Mouse (Mus musculus) CD4-positive, CD25-positive, alpha-beta regulatory T cell, adult 4 months (primary cell): ENCODE results near the gene Hsd17b6. TPM values are rescaled to one million over a fixed set of nuclear protein-coding genes. Genes with fewer than 3 reads are reported as not detected.
A peak's percentile ranks its signal among the peaks of the same experiment; 100 is the strongest.

Experiments
- ATAC-seq: one replicate; pipeline ENCODE4 v1.8.0; 2017
- polyA plus RNA-seq, 2 experiments: library from polyadenylated mRNA; unstranded; fragments of 100-300 nt; shearing (Covaris generic); gene quantifications; one replicate each; pipeline ENCODE4 v1.2.1; 2017

Hsd17b6 gene
- polyA plus RNA-seq, 2 experiments from 2014 or later, result not detected

DNA sequence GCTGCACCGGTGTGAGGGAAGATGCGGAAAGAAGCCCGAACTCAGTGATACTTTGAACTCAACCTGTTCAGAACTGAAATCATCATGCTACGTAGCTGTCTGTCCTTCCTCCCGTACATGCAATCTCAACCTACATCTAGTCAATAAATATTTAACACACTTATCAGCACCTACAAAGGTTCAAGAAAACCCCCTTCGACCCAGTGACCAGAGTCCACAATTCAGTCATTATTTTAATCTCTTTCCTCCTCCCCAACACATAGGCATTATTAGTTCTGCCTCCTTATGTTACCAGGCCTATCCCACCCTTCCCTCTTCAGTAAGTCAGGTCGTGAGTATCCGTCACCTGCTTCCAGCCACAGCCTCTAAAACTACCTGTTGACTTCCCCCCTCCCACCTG is 1.9 kb downstream of the Hsd17b6 start:
- ATAC-seq, result no peak

DNA sequence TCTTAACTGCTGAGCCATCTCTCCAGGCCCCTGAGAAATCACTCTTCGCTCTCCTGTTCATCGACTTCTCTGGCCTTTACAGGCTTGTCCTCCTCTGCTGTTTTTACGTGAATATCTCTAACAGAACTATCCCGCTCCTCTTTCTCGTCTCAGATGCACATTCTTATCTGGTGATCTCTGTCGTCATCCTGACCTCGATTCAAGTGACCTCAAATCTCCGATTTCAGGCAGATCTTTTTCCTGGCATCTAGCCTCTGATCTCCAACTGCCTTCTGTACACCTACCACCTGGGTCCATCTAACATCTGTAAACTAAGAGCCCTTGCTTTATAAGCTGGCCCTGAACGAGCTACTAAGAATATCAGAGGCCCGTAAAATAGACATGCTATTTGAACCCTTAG is 2.5 kb downstream of the Hsd17b6 start:
- ATAC-seq, result no peak

DNA sequence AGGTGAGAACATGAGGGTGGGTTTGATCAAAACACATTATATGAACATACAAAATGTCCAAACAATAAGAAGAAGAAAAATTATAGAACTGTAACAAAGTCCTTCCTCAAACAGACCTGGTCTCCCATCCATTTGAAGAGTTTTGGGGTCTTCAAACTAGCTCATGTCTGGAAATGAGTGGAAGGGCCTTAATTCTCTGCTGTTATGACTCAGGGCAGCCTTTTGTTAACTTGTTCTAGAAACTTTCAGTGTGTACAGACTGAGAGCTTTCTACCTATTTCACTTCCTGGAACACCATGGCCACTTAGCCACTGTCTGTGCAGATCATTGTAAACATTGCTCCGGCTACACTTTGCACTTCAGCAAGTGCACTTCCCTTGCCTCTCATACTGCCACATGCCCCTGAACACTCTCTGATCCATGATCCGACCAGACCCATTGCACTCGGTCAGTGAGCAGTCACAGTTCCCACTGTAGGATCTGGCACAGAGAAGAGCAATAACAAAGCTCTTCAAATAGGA is 4.1 kb downstream of the Hsd17b6 start:
- ATAC-seq, result no peak

DNA sequence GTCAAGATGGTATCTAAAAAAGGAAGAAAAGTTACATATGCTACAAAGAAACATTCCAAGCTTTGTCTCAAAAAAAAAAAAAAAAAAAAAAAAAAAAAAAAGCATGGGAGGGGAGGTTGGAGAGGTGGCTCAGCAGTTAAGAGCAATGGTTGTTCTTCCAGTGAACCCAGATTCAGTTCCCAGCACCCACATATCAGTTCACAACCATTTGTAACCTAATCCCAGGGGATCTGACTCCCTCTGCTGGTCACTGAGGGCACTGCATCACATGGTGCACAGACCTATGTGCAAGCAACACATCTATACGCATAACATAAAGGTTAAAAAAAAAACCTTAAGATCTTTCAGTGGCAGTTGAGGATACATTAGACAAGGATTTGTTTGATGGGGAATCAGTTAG is 9.2 kb downstream of the Hsd17b6 start:
- no peak for ATAC-seq

DNA sequence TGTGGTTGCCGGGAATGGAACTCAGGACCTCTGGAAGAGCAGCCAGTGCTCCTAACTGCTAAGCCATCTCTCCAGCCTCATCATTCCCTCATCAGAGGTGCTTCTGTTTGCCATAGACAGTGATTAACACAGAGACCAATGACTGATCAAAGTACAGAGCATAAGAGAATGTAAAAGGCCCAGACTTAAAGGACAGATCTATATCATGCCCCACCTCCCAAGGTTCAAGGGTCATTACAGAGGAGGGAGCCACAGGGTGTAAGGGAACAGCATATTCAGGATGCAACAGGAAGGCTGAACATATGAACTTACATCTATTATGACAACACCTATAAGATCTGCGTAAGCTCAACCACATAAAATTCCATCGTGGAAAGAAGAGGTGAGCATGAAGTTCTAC is 10.7 kb downstream of the Hsd17b6 start:
- no peak for ATAC-seq

DNA sequence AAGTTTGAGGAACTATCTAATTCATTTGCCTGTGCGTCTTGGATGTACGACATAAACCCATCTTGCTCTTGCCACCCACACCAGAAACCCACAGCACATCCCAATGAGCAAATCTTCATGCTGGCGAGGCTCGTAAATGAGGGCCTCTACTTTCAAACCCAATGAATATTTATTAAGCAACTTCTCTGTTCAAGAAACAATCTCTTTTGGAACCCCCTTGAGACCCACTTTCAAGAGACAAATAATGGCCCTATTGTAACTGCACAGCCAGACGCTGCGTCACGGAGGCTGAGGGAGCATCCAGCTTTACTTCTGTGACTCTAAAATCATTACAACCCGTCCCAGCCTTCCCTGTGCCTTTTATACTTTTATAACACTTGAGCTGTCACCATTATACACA is 21.8 kb downstream of the Hsd17b6 start:
- ATAC-seq, result no peak

DNA sequence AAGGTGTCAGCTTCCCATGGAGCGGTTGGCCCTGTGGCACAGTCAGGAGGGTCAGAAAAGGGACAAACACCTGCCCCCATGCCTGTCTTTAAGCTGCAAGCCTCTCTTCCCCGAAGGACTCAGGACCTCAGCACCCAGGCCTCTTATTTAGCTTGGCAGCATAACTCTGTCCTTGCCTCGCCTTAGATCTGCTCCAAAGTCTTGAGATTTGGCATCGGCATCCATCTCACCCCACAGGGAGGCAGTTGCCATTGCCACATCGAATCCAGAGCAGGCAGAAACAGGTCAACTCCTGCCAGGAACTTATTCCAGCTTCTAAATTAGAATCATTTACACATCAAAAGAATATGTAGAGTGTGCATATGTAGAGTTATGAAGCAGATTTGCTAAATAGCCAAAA is 22.8 kb downstream of the Hsd17b6 start:
- no peak for ATAC-seq

DNA sequence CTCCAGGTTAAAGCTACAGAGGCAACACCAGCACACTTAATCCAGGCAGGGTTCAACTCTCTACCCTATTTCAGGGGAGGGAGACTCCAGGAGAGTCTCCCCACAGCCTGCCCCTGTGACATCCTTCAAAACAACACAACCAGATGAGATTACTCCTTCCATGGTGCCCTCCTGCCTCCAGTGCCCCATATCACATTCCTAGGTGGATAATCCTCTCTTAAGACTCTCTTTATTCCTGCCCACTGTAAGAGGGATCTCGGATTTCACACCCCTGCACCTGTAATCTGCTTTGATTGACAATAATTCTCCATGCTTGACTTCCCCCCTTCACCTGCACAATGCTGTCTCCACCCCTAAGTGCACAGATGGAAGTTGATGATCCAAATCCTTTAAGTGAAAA is 31.9 kb downstream of the Hsd17b6 start:
- ATAC-seq, result no peak

DNA sequence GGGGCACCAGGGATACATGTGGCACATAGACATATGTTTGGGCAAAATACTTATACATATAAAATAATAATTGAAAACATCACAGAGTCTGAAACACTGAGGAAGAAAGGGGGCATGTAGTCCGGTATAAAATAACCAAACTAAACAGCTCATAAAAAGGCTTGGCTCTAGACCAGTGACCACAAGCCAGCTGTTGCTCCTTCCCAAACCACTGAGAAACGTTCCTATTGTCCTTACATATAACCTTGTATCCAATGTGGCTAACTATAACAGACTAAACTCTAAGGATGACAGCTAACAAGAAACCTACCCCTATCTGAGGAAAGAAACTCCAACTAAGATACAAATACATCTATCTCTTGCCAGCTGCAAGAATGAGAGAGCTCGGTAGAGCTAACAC is 33.3 kb downstream of the Hsd17b6 start:
- no peak for ATAC-seq

DNA sequence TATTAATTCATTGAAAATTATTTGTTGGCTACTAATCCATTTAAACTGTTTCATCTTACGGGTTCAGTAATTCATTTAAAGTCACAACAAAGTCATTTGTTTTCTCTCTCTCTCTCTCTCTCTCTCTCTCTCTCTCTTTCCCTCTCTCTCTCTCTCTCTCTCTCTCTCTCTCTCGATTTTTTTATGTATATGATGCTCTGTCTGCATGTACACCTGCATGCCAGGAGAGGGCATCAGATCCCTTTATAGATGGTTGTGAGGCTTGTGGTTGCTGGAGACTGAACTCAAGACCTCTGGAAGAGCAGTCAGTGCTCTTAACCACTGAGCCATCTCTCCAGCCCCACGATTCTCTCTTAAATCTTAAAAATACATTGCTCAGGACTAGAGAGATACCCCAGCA is 36.3 kb downstream of the Hsd17b6 start:
- no peak for ATAC-seq

DNA sequence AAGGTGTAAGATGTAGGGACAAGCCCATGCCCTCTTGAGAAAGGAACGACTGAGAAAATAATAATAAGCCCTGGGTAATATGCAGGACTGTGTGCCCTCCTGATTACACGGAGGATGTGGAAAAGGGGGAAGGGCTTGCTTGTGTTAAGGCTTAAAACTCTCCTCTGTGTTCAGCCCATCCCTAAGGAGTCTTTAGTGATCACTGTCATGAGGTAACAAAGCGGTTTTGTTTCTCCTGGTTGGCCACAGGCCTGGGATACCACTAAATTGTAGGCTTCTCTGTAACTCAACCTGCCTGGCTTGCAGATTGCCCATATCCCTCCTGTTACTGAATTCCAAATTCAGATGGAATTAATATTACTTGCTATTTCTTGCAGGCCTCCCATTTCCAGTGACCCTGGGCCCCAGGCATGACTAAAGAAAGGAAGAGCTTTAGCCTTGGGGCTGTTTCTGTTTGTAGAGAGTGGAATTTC is 37.0 kb downstream of the Hsd17b6 start:
- no peak for ATAC-seq

DNA sequence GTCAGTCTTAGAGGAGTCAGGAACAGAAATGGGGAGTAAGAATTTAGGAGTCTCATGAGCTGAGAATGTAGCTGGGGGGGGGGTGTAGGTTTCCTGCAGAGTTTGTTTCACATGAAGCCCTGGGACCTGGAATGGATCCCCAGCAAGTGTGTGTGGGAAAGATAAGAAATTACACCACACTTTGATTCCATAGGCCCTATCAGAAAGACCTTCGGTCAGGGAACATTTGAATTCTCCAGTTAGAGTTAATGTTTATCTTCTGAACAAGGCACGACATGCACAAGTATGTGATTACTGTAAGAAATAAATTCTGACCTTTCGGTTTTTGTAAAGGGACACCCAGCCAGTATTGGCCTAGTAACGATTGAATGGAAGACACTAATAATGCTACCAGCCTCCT is 37.6 kb downstream of the Hsd17b6 start:
- ATAC-seq, result no peak

DNA sequence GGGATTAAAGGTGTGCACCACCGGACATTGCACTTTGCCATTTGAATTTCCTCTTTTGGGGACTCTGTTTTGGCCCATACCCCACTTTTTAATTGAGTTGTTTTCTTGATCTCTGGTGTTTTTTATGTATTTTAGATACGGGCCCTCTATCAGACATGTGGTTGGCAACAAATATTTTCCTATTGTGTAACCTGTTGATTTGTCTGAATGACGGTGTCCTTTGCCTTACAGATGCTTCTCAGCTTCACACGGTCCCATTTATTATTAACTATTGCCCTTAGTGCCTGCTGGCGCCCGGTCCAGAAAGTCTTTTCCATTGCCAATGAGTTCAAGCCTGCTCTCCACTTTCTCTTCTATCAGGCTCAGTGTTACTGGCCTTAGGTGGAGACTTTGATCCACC is 40.9 kb downstream of the Hsd17b6 start:
- ATAC-seq, result no peak

DNA sequence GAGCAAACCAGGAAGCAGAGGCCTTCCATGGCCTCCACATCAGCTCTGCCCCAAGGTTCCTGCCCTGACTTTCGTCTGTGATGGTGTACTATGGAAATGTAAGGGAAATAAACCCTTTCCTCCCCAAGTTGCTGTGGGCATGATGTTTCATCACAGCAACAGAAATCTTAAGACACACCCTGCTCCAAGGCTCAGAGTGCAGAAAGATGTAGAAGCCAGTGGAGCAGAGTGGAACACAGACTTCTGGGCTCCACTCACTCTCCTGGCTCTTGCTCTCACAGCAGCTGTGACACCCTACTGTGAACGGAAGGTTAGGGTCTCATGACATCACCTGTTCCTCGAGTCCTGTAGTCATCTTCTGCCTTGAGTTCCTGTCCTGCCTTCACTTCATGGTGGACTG is 43.4 kb downstream of the Hsd17b6 start:
- ATAC-seq, result no peak

DNA sequence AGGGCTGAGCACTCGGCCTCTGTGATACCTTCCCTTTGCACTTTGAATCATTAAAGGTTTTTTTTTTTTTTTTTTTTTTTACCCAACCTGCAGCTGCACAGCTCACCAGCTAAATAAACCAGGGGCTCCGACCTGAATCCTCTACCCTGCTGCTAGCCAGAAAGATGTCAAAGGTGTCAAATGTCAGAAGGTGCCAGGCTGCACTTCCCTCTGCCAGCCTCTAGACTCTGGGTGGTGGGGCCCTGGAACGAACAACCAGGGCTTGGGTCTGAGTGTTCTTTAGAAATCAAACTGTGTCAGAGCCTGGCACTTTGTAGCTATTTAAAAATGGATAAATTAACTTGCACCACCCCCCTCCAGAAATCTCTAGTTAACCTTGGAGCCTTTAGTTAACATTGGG is 45.0 kb downstream of the Hsd17b6 start:
- ATAC-seq, result no peak

DNA sequence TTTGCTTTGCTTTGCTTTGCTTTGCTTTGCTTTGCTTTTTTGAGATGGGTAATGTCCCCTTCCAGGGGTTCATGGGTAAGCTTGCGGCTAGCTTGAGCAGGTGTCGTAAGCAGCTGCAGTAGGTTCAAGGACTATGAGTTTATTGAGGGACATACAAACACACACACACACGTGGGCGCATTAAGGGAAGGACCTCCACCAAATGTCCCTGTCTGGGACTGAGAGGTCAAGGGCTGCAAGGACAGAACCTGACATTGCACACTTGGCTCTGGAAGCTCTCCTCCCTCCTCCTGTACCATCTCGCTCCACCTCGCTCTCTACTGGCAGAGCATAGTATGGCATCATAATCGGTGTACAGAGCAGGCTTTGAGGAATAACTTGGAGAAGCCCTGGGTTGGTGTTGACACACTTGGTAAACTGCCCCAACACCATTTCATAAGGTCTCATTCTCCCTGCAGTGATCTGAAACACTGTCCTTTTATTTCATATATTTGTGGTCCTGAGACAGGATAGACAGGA is 48.2 kb downstream of the Hsd17b6 start:
- ATAC-seq, result no peak

DNA sequence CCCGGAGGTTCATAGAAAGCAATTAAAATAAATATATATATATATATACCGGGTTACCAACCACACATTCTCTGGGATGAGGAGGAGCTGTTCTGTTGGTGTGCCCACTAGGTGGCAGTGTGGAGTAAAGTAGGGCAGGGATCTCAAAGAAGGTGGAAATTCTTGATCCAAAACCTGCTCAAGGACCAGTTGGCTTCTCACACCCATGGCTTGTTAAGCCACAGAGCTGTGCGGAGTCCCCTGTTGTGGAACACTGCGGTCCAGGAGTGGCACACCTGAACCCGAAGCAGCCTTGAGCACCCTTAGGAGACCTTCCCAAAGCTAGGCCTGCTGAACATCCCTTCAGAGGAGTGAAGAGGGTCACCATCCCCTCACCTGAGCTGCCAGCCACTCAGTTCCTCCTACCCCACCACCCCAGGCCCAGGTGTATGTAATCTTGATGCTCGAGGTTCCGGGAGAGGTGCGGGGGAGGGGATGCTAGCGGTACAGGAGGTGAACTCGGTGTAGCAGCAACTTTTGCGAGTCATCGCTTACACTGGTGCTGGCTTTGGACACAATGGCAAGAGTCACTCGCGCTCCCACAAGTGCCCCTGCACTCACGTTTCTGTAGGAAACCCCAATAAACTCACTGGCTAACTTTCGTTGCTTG is 51.1 kb downstream of the Hsd17b6 start:
- no peak for ATAC-seq

DNA sequence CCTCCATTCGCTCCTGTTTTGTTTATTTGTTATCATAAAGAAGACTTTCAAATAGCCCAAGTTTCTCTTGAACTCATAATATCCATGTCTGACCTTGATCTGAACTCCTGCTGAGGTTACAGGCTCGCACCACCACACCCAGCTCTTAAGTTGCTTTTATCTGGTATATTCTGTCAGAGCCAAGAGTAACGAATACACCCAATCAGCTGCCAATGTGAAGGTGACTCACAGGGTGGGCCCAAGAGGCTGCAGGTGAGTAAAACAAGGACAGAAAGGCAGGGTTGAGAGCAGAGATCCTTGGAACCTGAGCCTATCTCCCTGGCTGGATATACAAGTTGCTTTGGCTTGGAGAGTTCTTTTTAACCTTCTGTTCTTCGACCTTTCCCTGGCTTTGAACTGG is 52.4 kb downstream of the Hsd17b6 start:
- ATAC-seq, result no peak

DNA sequence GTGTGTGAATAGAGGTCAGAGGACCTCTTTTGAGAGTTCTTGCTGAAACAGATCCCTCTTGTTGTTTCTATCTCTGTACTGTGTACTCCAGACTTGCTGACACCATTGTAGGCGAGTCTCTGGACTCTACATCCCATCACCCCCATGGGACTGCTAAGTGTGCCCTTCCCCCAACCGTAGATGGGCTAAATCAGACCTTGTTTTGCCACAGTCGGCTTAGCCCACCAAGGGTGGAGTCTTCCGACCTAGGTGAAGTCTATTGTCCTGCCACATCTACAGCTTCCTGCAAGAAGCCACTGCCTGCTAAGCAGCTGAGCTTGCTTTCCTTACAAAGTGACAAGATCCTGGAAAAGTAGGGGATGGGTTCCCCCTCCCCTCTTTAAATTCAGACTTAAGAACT is 55.6 kb downstream of the Hsd17b6 start:
- ATAC-seq, result no peak

DNA sequence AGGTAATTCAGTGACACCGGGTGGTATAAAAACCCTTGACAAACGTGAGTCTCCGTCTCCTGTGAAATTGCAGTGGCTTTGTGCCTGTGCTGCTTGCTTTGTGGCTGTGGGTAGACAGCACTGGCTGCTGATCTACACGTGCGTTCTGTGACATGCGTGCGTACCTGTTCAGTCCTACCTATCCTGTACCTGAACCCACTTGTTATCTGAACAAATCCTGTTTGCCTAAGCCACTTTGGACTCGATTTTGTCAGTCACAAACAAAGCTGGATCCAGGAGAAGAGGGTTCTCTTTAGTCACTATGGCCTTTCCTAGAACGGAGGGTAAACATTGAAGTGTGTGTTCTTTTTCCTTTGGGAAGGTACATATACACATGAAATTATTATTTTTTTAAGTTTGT is 56.0 kb downstream of the Hsd17b6 start:
- ATAC-seq, result no peak

DNA sequence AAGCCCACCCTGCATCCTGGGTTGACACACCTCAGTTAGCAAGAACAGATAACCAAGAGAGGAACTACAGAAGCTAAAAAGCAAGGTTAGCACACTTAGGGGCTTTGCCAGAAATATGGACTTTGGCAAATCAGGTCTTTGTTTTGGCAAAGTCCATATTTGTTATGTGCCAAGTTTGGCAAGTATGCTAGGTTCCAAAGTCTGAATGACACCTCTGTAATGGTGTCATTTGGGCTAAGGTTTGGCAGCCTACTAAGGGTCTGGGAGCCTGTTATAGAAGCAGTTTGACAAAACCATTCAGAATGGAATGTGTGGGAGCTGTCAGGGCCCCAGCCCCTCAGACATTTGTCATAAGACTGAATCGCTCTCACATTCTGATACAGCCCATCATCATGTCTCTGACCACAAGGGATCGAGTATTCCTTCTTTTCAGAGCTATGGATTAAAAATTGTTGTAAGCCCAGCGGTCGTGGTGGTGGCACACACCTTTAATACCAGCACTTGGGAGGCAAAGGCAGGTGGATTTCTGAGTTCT is 57.7 kb downstream of the Hsd17b6 start:
- no peak for ATAC-seq

DNA sequence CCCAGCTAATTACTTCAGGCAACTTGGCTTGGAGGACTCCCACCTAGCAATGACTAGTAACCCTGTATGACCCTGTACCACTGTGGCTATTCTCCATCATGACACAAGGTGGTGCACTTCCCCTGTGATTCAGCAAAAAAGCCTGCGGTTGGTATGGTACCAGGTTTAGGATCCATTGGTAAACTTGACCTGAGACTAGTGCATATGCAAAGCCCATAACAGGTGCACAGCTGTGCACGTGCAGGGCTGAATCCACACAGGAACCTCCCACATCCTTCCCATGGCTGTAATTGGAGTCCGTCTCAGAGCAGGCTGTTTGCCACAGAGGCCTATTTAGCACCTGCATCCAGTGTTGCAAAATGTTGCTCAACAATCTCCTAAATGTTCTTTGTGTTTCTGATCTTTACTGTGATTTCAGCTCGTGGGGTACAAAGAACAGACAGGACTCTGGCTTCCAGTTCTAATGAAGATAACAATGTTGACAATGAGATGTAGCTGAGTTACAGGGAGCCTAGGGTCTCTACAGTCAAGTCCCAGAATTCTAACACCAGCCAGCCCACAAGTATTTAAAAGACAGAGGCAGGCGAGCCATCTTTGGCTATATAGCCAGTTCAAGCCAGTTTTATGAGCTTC is 61.9 kb downstream of the Hsd17b6 start:
- peak; percentile 53 for ATAC-seq
